Mouse (Mus musculus) CH12.LX (cell line): Measurements from ENCODE around the gene Adra2b. TPM values are rescaled to one million over a fixed set of nuclear protein-coding genes. Genes with fewer than 3 reads are reported as not detected.

Experiments used
- DNase-seq: peaks from one replicate; pipeline ENCODE4 v3.0.0-alpha.2; 2013; ENCODE audit errors: extremely low read depth
- H3K27ac ChIP-seq: 2 replicates; pipeline ENCODE4 v1.5.1; 2012; ENCODE audit warnings: low read depth, mild to moderate bottlenecking, control low read depth, moderate library complexity; ENCODE audit not compliant: insufficient read depth
- H3K27me3 ChIP-seq: replicated peaks from 2 replicates; pipeline ENCODE3; 2012; ENCODE audit warnings: inconsistent platforms
- H3K36me3 ChIP-seq, 2 experiments: replicated peaks in 1 of 2; 2 replicates each; pipeline versions ENCODE3 to v1.6.1; 2012; ENCODE audit warnings: inconsistent platforms in 1 of 2, low read length in 1 of 2, mild to moderate bottlenecking in 1 of 2, mixed read lengths in 1 of 2, moderate library complexity in 1 of 2; ENCODE audit not compliant: control insufficient read depth in 1 of 2, insufficient read depth in 1 of 2
- H3K4me1 ChIP-seq, 2 experiments: 2 replicates each; pipeline ENCODE4 v1.6.1; 2012; ENCODE audit warnings: inconsistent platforms in 1 of 2, moderate library complexity in 1 of 2; ENCODE audit not compliant: insufficient read depth in 2 of 2, control insufficient read depth in 1 of 2
- H3K4me2 ChIP-seq: 2 replicates; pipeline ENCODE4 v1.6.1; 2012; ENCODE audit warnings: low read depth, mild to moderate bottlenecking, control low read depth; ENCODE audit not compliant: poor library complexity, insufficient read depth, severe bottlenecking
- H3K4me3 ChIP-seq, 3 experiments: fragments of 150-350 bp in 1 of 3; sonication (generic) in 1 of 3; replicated peaks in 1 of 3; 2 replicates each; pipeline versions ENCODE3 to v1.5.1; 2011 to 2012; ENCODE audit warnings: low read depth in 2 of 3, low read length in 2 of 3, mild to moderate bottlenecking in 2 of 3, moderate library complexity in 2 of 3, control low read depth in 1 of 3, improper control_type of control experiment in 1 of 3, inconsistent platforms in 1 of 3, mixed read lengths in 1 of 3; ENCODE audit not compliant: poor library complexity in 1 of 3
- H3K79me2 ChIP-seq: replicated peaks from 2 replicates; pipeline ENCODE4 v1.6.1; 2012; ENCODE audit warnings: mild to moderate bottlenecking, moderate library complexity; ENCODE audit not compliant: control insufficient read depth, poor library complexity, insufficient read depth, severe bottlenecking; ENCODE audit errors: extremely low read depth
- H3K9ac ChIP-seq: 2 replicates; pipeline ENCODE4 v1.6.1; 2012; ENCODE audit warnings: low read depth, mild to moderate bottlenecking, control low read depth, moderate library complexity; ENCODE audit not compliant: insufficient read depth
- H3K9me3 ChIP-seq: replicated peaks from 2 replicates; pipeline ENCODE3; 2012; ENCODE audit warnings: low read length, inconsistent platforms, mixed read lengths
- CHD1 ChIP-seq: IDR thresholded peaks from 2 replicates; pipeline ENCODE4 v1.6.1; 2012; ENCODE audit warnings: low read depth, low read length, improper control_type of control experiment, inconsistent platforms
- CHD2 ChIP-seq: IDR thresholded peaks from 2 replicates; pipeline ENCODE4 v1.6.1; 2011; ENCODE audit warnings: low read length, improper control_type of control experiment
- CTCF ChIP-seq, 2 experiments: IDR thresholded peaks in 1 of 2; conservative IDR thresholded peaks in 1 of 2; 2 replicates each; pipeline ENCODE4 v1.5.1; 2011 to 2012; ENCODE audit warnings: low read depth in 2 of 2, low read length in 2 of 2, improper control_type of control experiment in 1 of 2, inconsistent platforms in 1 of 2, mild to moderate bottlenecking in 1 of 2, moderate library complexity in 1 of 2
- ELF1 ChIP-seq: IDR thresholded peaks from 2 replicates; pipeline ENCODE4 v1.6.1; 2014; ENCODE audit warnings: low read depth, mild to moderate bottlenecking, inconsistent platforms, low read length, improper control_type of control experiment
- ETS1 ChIP-seq: conservative IDR thresholded peaks from 2 replicates; pipeline ENCODE4 v1.6.1; 2012; ENCODE audit warnings: low read depth, mild to moderate bottlenecking, inconsistent platforms, low read length, improper control_type of control experiment, moderate library complexity
- HCFC1 ChIP-seq: IDR thresholded peaks from 2 replicates; pipeline ENCODE4 v1.6.1; 2012; ENCODE audit warnings: low read depth, mild to moderate bottlenecking, inconsistent platforms, low read length, improper control_type of control experiment
- JUN ChIP-seq: IDR thresholded peaks from 2 replicates; pipeline ENCODE4 v1.6.1; 2011; ENCODE audit warnings: low read depth, mild to moderate bottlenecking, low read length, improper control_type of control experiment, moderate library complexity; ENCODE audit not compliant: insufficient read depth
- JUND ChIP-seq: conservative IDR thresholded peaks from 2 replicates; pipeline ENCODE4 v1.6.1; 2011; ENCODE audit warnings: low read depth, low read length, improper control_type of control experiment
- KAT2A ChIP-seq: IDR thresholded peaks from 2 replicates; pipeline ENCODE4 v1.6.1; 2012; ENCODE audit warnings: low read length, improper control_type of control experiment, inconsistent platforms; ENCODE audit not compliant: insufficient replicate concordance
- MEF2A ChIP-seq: IDR thresholded peaks from 2 replicates; pipeline ENCODE4 v1.6.1; 2014; ENCODE audit warnings: low read depth, mild to moderate bottlenecking, inconsistent platforms, low read length, improper control_type of control experiment, borderline replicate concordance
- MXI1 ChIP-seq: IDR thresholded peaks from 2 replicates; pipeline ENCODE4 v1.6.1; 2011; ENCODE audit warnings: mild to moderate bottlenecking, low read depth, low read length, improper control_type of control experiment
- POLR2A ChIP-seq: IDR thresholded peaks from 2 replicates; pipeline ENCODE4 v1.6.1; 2011; ENCODE audit warnings: low read depth, mild to moderate bottlenecking, improper control_type of control experiment, low read length
- RCOR1 ChIP-seq: conservative IDR thresholded peaks from 2 replicates; pipeline ENCODE4 v1.6.1; 2012; ENCODE audit warnings: low read depth, mild to moderate bottlenecking, inconsistent platforms, low read length, improper control_type of control experiment
- SIN3A ChIP-seq: IDR thresholded peaks from 2 replicates; pipeline ENCODE4 v1.6.1; 2012; ENCODE audit warnings: low read length, improper control_type of control experiment, inconsistent platforms
- SMC3 ChIP-seq: IDR thresholded peaks from 2 replicates; pipeline ENCODE4 v1.6.1; 2011; ENCODE audit warnings: low read depth, low read length, improper control_type of control experiment
- TBP ChIP-seq: conservative IDR thresholded peaks from 2 replicates; pipeline ENCODE4 v1.6.1; 2011; ENCODE audit warnings: low read depth, low read length, improper control_type of control experiment
- USF2 ChIP-seq: conservative IDR thresholded peaks from 2 replicates; pipeline ENCODE4 v1.6.1; 2011; ENCODE audit warnings: low read depth, low read length, improper control_type of control experiment
- ZC3H11A ChIP-seq: IDR thresholded peaks from 2 replicates; pipeline ENCODE4 v1.6.1; 2012; ENCODE audit warnings: low read depth, mild to moderate bottlenecking, inconsistent platforms, low read length, improper control_type of control experiment
- dilution Hi-C: fragments of 300-500 bp; cut with MboI; formaldehyde crosslinking; loops from 2 replicates; pipeline ENCODE4 v1.14.3; 2020; ENCODE audit warnings: low sequenced_read_pairs; ENCODE audit not compliant: extremely low pct_unique_long_range_greater_than_20kb, extremely low pct_ligation_motif_present
- in situ Hi-C: fragments of 300-500 bp; cut with MboI; formaldehyde crosslinking; loops from 3 replicates; pipeline ENCODE4 v1.14.3; 2019; ENCODE audit warnings: low sequenced_read_pairs, low pct_ligation_motif_present, low pct_unique_long_range_greater_than_20kb, mixed read lengths
- polyA plus RNA-seq: library from polyadenylated mRNA; unstranded; fragments of >175 nt; gene quantifications from 2 replicates; pipeline ENCODE4 v1.2.1, GENCODE M21; 2012; ENCODE audit warnings: low read depth; ENCODE audit not compliant: insufficient read length
- total RNA-seq, 2 experiments: library from RNA; depleted of rRNA; stranded (reverse); fragments of 300-350 nt in 1 of 2; fragments of >200 nt in 1 of 2; gene quantifications; 2 replicates each; pipeline ENCODE4 v1.2.3; 2012 to 2014

Gene Adra2b
- total and polyA plus RNA-seq, 3 experiments = 0.08 TPM; not detected in 2

- Histone ChIP-seq H3K9ac (no peak overlapping the region), H3K9me3 (no peaks in the 10 kb centered on the region), H3K4me2 (no peak overlapping the region), H3K79me2 (no peaks in the 10 kb centered on the region), H3K36me3 (no peaks in the 10 kb centered on the region), H3K4me3 (no peak overlapping the region), H3K27me3 (peaks cover 45% of the 10 kb centered on the region), H3K4me1 (peaks cover 0 to 2% of the 10 kb centered on the region in 2 experiments; a peak in 1 of 4 replicates), H3K27ac (no peak overlapping the region)
- in situ Hi-C loops = no loop called here
- DNase-seq = no peak
- TF ChIP-seq JUND (no peak), USF2 (no peak), ELF1 (no peak), TBP (no peak), POLR2A (no peak), HCFC1 (no peak), CTCF (conservative IDR thresholded peaks at IDR 0.05 in 1 of 2, IDR thresholded peaks at IDR 0.05 in 1 of 2; ENCODE audit: low read depth in 2 of 2, low read length in 2 of 2) (no peak), ZC3H11A (no peak), CHD1 (no peak), RCOR1 (no peak), KAT2A (no peak)
- dilution Hi-C loops = no loop called here
Observed at GRCm38 (mm10) chr2:127383881-127384280, 20.9 kb downstream of the Adra2b start.

DNA sequence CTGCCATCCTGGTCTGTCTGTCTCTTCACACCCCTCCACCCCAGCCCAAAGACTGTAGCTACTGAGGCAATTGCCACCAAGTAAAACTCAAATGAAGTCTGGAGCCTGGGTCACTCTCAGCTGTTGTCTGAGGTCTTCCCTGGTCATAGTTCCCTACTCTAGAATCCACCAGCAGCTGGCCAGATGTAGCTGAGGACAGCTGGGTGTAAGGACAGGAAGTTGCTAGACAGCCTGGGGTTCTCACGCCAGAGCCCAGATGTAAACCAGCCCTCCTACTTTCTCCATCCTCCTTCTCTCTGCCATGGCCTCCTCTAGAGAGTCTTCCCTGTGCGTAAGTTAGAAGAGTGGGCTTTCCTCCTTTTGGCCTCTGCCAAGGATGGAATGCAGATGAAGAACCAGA, 24.5 kb downstream of the Adra2b start:
- in situ Hi-C loops = no loop called here
- H3K4me1 ChIP-seq = peaks cover 0 to 2% of the 10 kb centered on the region in 2 experiments; a peak in 1 of 4 replicates
- no peaks in the 10 kb centered on the region for H3K36me3 ChIP-seq
- no peak for DNase-seq
- H3K27ac ChIP-seq = no peak overlapping the region
- H3K27me3 ChIP-seq = peaks cover 26% of the 10 kb centered on the region
- H3K4me3 ChIP-seq = no peak overlapping the region
- no peak for TF ChIP-seq ETS1
- no peak for TF ChIP-seq CHD2
- TF ChIP-seq MXI1 = no peak
- no peak for TF ChIP-seq USF2
- no peak for TF ChIP-seq MEF2A
- no peak for TF ChIP-seq SIN3A
- TF ChIP-seq JUN = no peak
- TF ChIP-seq TBP = no peak
- no peak for TF ChIP-seq SMC3
- TF ChIP-seq RCOR1 = no peak
- TF ChIP-seq, all 38 proteins: peak for 0
- dilution Hi-C loops = no loop called here
- Histone ChIP-seq H3K9me3 (no peaks in the 10 kb centered on the region), H3K79me2 (no peaks in the 10 kb centered on the region), H3K9ac (no peak overlapping the region), H3K4me2 (no peak overlapping the region)
